Mouse (Mus musculus) lung, postnatal 0 days (tissue): ENCODE results near the gene G430095P16Rik.

Experiments used
- CTCF ChIP-seq: IDR thresholded peaks from 2 replicates; pipeline ENCODE4 v1.5.1; 2016; ENCODE audit warnings: antibody characterized with exemption, mild to moderate bottlenecking
- EP300 ChIP-seq: IDR thresholded peaks from 2 replicates; pipeline ENCODE4 v1.6.1; 2016; ENCODE audit warnings: antibody characterized with exemption, mild to moderate bottlenecking, control low read depth

DNA sequence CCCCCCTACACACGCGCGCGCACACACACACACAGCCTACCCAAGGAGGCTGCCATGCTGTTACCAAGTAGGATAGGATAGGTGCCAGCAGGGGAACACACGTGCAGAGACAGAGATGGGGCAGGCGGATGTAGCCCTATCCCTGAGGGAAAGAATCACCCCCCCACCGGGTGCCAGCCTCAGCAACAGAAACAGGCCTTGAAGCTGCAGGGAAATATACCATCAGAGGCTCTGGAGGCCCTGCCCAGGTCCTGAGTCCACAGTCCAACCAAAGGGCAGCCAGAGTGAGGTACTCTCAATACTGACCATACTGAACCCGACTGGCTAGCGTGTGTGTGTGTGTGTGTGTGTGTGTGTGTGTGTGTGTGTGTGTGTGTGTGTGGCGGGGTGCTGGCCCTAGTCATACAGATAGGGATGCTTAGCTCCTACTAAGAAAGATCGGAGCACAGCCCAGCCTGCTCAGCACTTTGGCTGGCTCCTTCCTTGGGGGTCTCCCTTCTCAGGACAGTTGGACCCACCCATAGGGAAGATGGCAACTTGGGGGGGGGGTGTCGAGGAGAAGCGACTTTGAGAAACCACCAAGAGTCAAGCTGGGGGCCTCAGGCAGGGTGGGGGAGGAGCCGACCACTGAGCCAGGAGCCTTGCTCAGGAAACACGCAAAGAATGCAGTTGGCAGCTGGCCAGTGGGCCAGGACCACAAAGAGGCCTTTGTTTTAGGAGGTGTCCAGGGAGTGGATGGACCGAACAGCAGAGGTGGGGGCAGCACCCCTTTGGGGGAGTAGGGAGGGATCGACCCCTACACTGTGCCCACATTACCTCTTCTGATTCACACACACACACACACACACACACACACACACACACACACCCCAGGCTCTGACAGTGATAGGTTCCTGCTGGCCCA is 21.0 kb downstream of the G430095P16Rik start:
- TF ChIP-seq CTCF (no peak), EP300 (no peak)
